Comparison of ENCODE assay signal across 8 mouse cellular contexts in the genomic region with DNA sequence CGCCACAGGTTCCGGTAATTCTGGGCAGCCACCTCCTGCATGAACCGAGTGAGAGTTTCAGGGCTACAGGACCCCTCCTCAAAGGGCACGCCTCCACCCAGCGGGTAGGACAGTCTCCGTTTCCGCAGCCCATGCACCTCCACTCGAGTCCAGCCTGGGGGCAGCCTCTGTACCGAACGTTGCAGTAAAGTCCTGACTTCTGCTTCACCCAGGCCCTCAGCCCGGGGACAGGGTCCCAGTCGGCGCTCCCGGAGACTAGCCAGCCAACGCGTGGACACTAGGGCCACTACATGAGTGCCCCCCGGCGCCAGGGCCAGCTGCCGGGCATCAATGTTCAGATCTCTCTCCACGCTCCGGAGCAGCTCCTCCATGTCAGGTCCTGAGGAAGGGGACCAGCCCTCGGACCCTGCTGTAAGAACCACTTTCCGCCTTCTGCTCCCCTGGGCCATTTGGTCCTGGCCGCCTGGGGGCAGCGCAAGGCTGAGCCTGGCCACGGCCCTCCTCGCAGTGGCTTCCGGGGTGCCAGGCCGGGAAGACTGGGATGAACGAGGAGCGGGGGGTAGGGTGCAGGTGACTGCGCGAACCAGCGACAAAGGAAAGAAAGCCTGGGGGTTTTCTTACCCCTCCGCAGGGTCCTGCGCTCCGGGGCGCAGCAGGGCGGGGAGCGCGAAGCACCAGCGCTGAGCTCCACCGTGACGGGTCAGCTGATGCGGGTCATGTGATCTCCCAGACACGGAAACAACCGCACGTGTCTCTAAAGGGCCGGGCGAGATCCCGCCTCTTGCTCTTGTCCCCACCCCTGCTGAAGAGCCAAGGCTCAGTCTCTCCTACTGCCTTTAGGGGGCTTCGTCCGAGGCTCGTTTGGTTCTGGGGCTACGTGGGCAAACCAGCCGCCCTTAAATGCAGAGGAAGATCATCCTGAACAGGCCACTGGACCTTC. TPM values are rescaled to one million over a fixed set of nuclear protein-coding genes. Genes with fewer than 3 reads are reported as not detected.
DNase-seq lines count a peak whose midpoint lies in the region; ATAC-seq and TF ChIP-seq lines count a peak whose summit lies in the region.

A gene (minus strand): TSS at position 727 of the 940 bp plus-strand sequence.

- H3K27me3 ChIP-seq in G1E (ENCODE audit: insufficient read depth, low read length) = no peaks in the 10 kb centered on the region
- no peaks in the 10 kb centered on the region for H3K27me3 ChIP-seq in forebrain, embryonic 15.5 days
- H3K27me3 ChIP-seq in liver, postnatal 0 days (ENCODE audit: insufficient read depth, low read length) = no peaks in the 10 kb centered on the region
- H3K27me3 ChIP-seq in neural tube, embryonic 14.5 days (ENCODE audit: control insufficient read depth, insufficient read depth, low read length) = no peaks in the 10 kb centered on the region
- no peaks in the 10 kb centered on the region for H3K27me3 ChIP-seq in testis, adult 2 months (ENCODE audit: control insufficient read depth, insufficient read depth, low read length)

- H3K36me3 ChIP-seq in G1E (replicated peaks) = peaks cover 40% of the 10 kb centered on the region
- no peaks in the 10 kb centered on the region; the same call in 1 of the 2 replicates for H3K36me3 ChIP-seq in forebrain, embryonic 15.5 days
- H3K36me3 ChIP-seq in liver, postnatal 0 days (replicated peaks; ENCODE audit: insufficient read depth, low read length) = peaks cover 25% of the 10 kb centered on the region
- H3K36me3 ChIP-seq in neural tube, embryonic 14.5 days (ENCODE audit: control insufficient read depth, insufficient read depth, low read length) = 0 out of 2 replicates have a peak, but pooled peaks cover 6% of the 10 kb centered on the region
- no peaks in the 10 kb centered on the region for H3K36me3 ChIP-seq in testis, adult 2 months (ENCODE audit: control insufficient read depth, insufficient read depth, low read length)

- peak within 1 kb of the TSS; percentile 98 for H3K4me2 ChIP-seq in forebrain, embryonic 15.5 days (replicated peaks)
- H3K4me2 ChIP-seq in liver, postnatal 0 days (ENCODE audit: low read depth, low read length) = peak within 1 kb of the TSS; percentile 100
- peak within 1 kb of the TSS; percentile 99 for H3K4me2 ChIP-seq in neural tube, embryonic 14.5 days (ENCODE audit: low read depth, low read length)

- intact Hi-C loops in heart, postnatal 14 days (cut with DNase I) = loop anchor here (5.0 kb wide), 3 partner anchors 33 to 118 kb away; a partner anchor contains a TSS

- peak within 1 kb of the TSS; percentile 74 for H3K4me3 ChIP-seq in G1E (ENCODE audit: low read depth, low read length)
- peak within 1 kb of the TSS; percentile 79 for H3K4me3 ChIP-seq in forebrain, embryonic 15.5 days
- peak within 1 kb of the TSS; percentile 72 for H3K4me3 ChIP-seq in liver, postnatal 0 days (ENCODE audit: low read depth, low read length)
- H3K4me3 ChIP-seq in neural tube, embryonic 14.5 days (ENCODE audit: low read depth, low read length) = peak within 1 kb of the TSS; percentile 73
- H3K4me3 ChIP-seq in testis, adult 2 months (ENCODE audit: control insufficient read depth, low read depth, low read length) = peak within 1 kb of the TSS; percentile 82

- WGBS in forebrain, embryonic 15.5 days = 2% methylated on average over 56 of the region's 56 CpGs
- WGBS in large intestine, adult 2 months = 2% methylated on average over 56 of the region's 56 CpGs
- WGBS in liver, postnatal 0 days (ENCODE audit: insufficient replicate concordance) = 2% methylated on average over 56 of the region's 56 CpGs
- WGBS in neural tube, embryonic 14.5 days = 2% methylated on average over 56 of the region's 56 CpGs

- DNase-seq in G1E (ENCODE audit: low spot score) = peak; percentile 82
- DNase-seq in cerebellum, adult 11-12 months = peak; percentile 82
- DNase-seq in heart, postnatal 14 days = peak; percentile 84 to 88
- peak; percentile 91 for DNase-seq in large intestine, adult 2 months (ENCODE audit: low read depth, low spot score)
- peak; percentile 92 for DNase-seq in liver, postnatal 0 days

- ATAC-seq in G1E (ENCODE audit: extremely low read depth, insufficient number of reproducible peaks, low FRiP score, poor library complexity, severe bottlenecking) = peak; percentile 66
- ATAC-seq in forebrain, embryonic 15.5 days (replicated peaks) = peak; percentile 96
- ATAC-seq in liver, postnatal 0 days = peak; percentile 76
- peak; percentile 94 for ATAC-seq in neural tube, embryonic 14.5 days (ENCODE audit: low read depth)

- TF ChIP-seq EP300 in liver, postnatal 0 days (IDR thresholded peaks at IDR 0.05; ENCODE audit: low read depth) = 0 out of 2 replicates have a peak, but pooled peaks have one; percentile 50

- TF ChIP-seq POLR2A in testis, adult 2 months (IDR thresholded peaks at IDR 0.05; ENCODE audit: control insufficient read depth, low read depth, low read length) = peak; percentile 45; the same call in 1 of the 2 replicates

- H3K4me1 ChIP-seq in G1E (ENCODE audit: insufficient read depth, low read depth, low read length) = peaks cover 94% of the 10 kb centered on the region
- H3K4me1 ChIP-seq in forebrain, embryonic 15.5 days = peaks cover 30% of the 10 kb centered on the region
- peaks cover 72% of the 10 kb centered on the region for H3K4me1 ChIP-seq in liver, postnatal 0 days (ENCODE audit: insufficient read depth)
- H3K4me1 ChIP-seq in neural tube, embryonic 14.5 days (ENCODE audit: control insufficient read depth, insufficient read depth, low read length) = peaks cover 13% of the 10 kb centered on the region
- H3K4me1 ChIP-seq in testis, adult 2 months (ENCODE audit: control insufficient read depth, insufficient read depth, low read length) = peaks cover 12% of the 10 kb centered on the region

- H3K9me3 ChIP-seq in G1E (replicated peaks) = no peaks in the 10 kb centered on the region
- no peaks in the 10 kb centered on the region for H3K9me3 ChIP-seq in forebrain, embryonic 15.5 days
- no peaks in the 10 kb centered on the region for H3K9me3 ChIP-seq in liver, postnatal 0 days (ENCODE audit: low read length)
- no peaks in the 10 kb centered on the region for H3K9me3 ChIP-seq in neural tube, embryonic 14.5 days (ENCODE audit: control insufficient read depth, low read length)

- no peak for TF ChIP-seq CTCF in G1E (IDR thresholded peaks at IDR 0.05; ENCODE audit: low read depth, low read length)
- peak; percentile 68 for TF ChIP-seq CTCF in liver, postnatal 0 days (IDR thresholded peaks at IDR 0.05; ENCODE audit: low read depth)
- TF ChIP-seq CTCF in testis, adult 2 months (IDR thresholded peaks at IDR 0.05; ENCODE audit: control insufficient read depth, insufficient read depth, insufficient replicate concordance, low read depth, low read length) = 0 out of 2 replicates have a peak, but pooled peaks have one; percentile 8

- peak within 1 kb of the TSS; percentile 58 for H3K27ac ChIP-seq in forebrain, embryonic 15.5 days (replicated peaks)
- H3K27ac ChIP-seq in liver, postnatal 0 days (ENCODE audit: low read depth) = peak within 1 kb of the TSS; percentile 82
- H3K27ac ChIP-seq in neural tube, embryonic 14.5 days (ENCODE audit: low read depth, low read length) = peak within 1 kb of the TSS; percentile 52; the same call in 1 of the 2 replicates
- H3K27ac ChIP-seq in testis, adult 2 months (ENCODE audit: control insufficient read depth, insufficient read depth, low read depth, low read length) = peak within 1 kb of the TSS; percentile 54

- peak within 1 kb of the TSS; percentile 76 for H3K9ac ChIP-seq in forebrain, embryonic 15.5 days (replicated peaks)
- H3K9ac ChIP-seq in liver, postnatal 0 days (replicated peaks) = peak within 1 kb of the TSS; percentile 84
- peak within 1 kb of the TSS; percentile 72 for H3K9ac ChIP-seq in neural tube, embryonic 14.5 days (replicated peaks; ENCODE audit: low read depth, low read length)

RNA-seq across cellular contexts. Expression of the gene that starts here (rescaled TPM):
- total RNA-seq in G1E (2014; fragmentation: Nextera tagmentation) (6.3 and 12.3 TPM in 2 replicates), G1E (2017) (15.0 and 17.4 TPM in 2 replicates)
- 18.7 and 20.5 TPM in 2 replicates for polyA plus RNA-seq in G1E (2012)
- 7.7 and 8.2 TPM in 2 replicates for polyA plus RNA-seq in forebrain, embryonic 15.5 days (2015; fragmentation: Nextera tagmentation; extraction: Ambion mirVana)
- total RNA-seq in heart, postnatal 14 days (2021) = 10 to 100 TPM in 1 of 2 experiments, 1 to 10 TPM in 1; 9.2 to 10.3 TPM
- polyA plus RNA-seq in large intestine, adult 2 months (2012; rRNA removed) = 9.4 and 10.8 TPM in 2 replicates
- 8.4 and 9.5 TPM in 2 replicates for polyA plus RNA-seq in liver, postnatal 0 days (2015; fragmentation: Nextera tagmentation; extraction: Ambion mirVana)
- 6.3 and 7.4 TPM in 2 replicates for polyA plus RNA-seq in neural tube, embryonic 14.5 days (2014; fragmentation: Nextera tagmentation; extraction: Ambion mirVana)
- 4.1 and 5.1 TPM in 2 replicates for polyA plus RNA-seq in testis, adult 2 months (2012; rRNA removed)

Comparison
In these comparisons a context has a peak if more than half of its experiments do, and no peak if none do; other contexts are left out.
1. Peak in every context shown above with its lines: DNase-seq, ATAC-seq, H3K4me3 ChIP-seq and H3K27ac ChIP-seq.